Mouse (Mus musculus): ENCODE data around the gene Dnajb5.

The Dnajb5 gene

DNA sequence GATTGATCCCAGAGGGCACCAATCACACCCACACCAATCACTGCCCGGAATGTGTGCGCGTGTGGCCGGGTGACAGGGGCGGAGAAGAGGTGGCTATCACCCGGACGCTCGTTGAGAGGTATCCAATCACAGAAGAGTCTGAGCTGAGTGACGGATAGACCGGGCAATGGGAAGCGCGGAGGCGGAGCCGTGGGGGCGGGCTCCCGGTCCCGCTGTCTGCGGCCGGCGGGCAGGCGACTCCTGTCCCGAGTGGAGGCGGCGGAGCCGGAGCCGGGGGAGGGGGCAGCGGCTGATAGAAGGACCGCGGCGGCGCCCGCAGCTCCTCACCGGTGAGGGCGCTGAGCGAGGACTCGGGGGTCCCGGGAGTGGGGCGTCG is at the start of gene Dnajb5:
Dnajb5 (plus strand) TSS at position 139 of the 376 bp plus-strand sequence.
- in situ Hi-C loops (cut with MboI, MseI): loop anchor here (5.0 kb wide), 1 partner anchor 78 kb away; the partner anchor contains the start of gene Pigo

DNA sequence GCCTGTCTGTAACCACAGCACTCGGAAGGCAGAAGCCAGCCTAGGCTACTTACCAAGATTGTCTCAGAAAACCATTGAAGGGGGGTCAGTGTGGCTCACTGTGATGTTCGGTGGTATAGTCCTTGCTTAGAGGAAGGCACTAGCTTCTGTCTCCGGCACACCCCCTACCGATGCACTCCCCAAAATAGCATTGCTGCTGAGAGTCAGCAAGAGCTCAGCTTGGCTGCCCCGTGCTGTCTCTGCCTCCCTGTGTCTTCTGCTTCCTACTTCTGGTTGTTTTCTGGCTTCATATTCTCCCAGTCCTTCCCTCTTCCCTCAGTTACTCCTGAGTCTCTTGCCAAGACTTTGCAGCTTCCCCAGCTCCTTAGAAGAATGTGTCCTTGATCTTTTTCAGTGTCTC is 48.7 kb upstream of the Dnajb5 start:
- in situ Hi-C loops (cut with MboI, MseI): no loop called here

DNA sequence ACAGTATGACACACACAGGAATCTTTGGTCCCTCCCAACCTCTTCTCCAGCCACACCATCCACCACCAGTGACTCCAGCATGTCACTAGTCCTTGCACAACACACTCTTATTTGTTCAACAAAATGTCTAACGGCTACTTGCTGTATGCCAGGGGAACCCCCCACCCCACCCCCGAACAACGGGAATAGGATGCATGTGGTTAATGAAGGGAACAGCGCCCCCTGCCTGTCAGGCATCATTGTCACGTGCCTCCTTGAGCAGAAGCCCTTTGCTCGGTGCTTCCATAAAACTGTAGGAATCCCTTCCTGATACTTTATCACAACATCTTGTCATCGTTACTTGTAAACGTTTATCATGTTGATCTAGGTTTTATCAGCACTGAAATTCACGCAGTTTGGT is 47.4 kb upstream of the Dnajb5 start:
- in situ Hi-C loops (cut with MboI, MseI): no loop called here

DNA sequence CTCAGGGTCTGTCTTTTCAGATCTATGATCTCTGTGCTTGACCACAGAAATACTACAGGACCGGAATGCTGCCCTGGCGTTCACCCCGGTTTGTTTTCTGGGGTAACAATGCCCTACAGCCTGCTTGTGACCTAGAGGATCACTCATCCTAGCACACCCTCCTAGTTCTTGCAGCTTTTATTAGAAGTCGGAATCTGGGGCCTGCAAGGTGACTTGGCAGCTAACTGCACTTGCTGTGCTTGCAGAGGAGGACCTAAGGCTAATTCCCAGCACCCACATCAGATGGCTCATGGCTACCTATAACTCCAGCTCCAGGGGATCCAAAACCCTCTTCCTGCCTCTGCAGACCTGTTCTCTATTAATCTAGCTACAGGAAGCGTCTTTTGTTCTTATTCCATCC is 46.9 kb upstream of the Dnajb5 start:
- in situ Hi-C loops (cut with MboI, MseI): no loop called here

DNA sequence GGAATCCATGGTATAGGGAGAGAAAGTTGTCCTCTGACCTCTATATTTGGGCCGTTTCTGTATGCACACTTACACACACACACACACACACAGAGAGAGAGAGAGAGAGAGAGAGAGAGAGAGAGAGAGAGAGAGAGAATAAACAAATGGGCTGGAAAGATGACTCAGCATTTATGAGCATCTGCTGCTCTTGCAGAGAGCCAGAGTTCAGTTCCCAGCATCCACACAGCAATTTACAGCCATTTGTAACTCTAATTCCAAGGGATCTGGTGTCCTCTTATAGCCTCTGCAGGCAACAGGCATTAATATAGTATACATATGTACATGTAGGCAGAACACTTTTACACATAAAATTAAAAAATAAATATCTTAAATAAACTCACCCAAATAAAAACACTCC is 45.7 kb upstream of the Dnajb5 start:
- in situ Hi-C loops (cut with MboI, MseI): no loop called here

DNA sequence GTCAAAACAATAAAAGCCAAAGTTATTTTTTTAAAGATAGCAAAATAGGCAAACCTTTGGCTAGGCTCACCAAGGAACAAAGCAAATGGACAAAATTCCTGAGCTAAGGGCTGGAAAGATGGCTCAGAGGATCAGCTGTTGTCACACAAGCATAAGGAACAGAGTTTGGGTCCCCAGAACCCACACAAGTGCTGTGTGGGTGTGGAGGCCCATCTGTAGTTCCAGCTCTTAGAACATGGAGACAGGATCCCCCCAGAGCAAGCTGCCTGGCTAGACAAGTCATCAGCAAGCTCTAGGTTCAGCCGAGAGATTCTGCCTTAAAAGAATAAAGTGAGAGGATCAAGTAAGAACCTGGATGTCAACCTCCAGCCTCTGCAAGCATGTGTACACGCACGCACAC is 45.1 kb upstream of the Dnajb5 start:
- in situ Hi-C loops (cut with MboI, MseI): no loop called here

DNA sequence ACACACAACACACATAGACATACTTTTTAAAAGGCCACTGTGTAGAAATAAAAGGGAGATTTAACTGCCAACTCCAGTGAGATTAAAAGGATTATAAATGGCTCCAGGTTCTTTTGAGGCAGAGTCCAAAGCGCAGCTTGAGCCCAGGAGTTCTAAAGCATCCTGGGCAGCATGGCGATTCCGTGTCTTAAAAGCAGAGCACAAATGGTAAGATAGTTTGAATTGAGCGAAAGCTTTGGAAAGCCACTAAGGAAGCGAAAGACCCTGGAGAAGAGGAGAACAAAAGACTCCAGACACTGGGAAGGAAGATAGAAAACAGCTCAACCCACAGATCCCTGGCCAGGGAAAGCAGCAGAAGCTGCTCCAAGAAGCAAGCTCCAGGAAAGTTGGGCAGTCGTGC is 44.6 kb upstream of the Dnajb5 start:
- in situ Hi-C loops (cut with MboI, MseI): no loop called here

DNA sequence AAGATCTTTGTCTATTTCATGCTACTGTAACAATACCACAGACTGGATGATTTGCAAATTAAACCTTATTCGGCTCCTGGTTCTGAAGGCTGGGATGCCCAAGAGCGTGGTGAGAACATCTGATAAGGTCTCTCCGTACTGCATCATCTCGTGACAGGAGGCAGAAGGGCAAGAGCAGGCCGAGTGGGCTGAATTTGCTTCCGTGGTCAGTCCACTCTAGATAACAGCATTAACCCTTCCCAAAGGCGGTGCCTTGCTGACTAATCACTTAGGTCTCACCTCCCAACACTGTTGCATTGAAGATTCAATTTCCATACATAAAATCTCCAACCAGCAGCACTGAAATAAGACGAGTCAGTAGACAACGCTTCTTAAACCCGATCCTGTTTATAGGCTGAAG is 36.2 kb upstream of the Dnajb5 start:
- in situ Hi-C loops (cut with MboI, MseI): no loop called here

DNA sequence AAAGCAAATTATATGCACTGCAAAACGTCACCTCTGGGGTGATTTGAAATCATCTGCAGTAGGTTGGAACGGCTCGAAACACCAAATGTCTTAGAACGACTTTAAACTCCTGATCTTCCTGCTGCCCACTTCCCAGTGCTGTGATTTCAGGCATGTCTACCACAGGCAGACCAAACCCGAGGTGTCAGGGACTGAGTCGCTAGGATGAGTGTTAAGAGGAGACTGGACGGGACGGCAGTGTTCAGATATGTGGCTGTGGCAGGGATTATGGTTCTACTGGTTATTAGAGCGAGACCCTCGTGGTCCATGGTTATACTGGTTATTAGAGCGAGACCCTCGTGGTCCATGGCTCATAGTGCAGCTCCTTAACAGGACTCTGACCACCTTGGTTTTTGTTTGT is 34.3 kb upstream of the Dnajb5 start:
- in situ Hi-C loops (cut with MboI, MseI): no loop called here

DNA sequence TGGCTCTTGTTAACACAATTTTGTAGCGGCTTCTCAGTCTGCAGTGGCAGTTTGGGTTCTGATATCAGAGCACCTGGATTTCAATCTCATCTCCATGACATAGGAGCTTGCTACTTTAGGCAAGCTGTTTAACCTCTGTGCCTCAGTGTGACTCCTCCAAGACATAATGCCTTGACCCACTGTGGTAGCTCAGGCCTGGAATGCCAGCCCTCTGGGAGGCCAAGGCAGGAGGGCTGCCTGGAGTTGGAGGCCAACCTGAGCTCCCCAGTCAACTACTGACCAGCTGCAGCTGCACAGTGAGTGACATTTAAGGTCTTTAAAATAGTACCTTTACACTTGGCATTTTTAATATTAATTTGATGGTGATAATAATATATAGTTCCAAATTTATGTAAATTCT is 33.6 kb upstream of the Dnajb5 start:
- in situ Hi-C loops (cut with MboI, MseI): no loop called here

DNA sequence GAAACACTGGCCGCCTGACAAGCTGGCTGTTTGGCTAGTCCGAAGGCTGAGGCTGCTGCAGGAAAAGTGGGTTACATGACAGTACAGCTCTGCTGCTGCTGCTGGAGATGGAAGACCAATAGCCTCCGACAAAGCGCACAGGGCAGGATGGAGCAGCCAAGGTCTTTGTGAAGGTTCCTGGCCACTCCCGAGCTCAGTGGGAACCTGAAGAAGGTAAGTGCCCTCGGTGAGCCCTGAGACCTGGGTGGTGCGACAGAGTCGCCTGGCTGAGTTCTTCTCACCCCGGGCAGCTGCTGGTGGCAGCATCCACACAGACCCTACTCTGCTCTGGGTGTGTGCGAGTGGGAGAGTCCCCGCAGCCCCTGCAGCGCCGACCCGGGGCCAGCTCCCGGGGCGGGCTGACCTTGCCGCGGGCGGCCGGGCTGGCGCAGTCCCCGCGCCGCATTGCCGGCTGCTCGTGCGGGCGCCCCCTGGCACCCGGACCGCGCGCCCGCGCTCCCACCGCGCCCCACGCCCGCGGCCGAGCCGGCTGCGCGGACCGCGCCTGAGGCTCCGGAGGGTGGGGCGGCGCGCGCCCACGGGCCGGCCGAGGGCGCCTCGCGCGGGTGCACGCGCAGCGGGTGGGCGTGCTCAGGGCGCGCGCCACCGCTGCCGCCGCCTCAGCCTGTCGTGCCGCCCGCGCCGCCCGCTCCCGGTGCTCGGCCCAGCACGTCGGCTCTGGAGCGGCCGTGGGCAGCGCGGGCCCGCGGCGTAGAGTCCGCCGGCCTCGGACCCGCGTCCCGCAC is 32.8 kb upstream of the Dnajb5 start, which contains the start of gene Phf24:
Phf24 (plus strand) TSS at position 44 of the 785 bp plus-strand sequence.
- in situ Hi-C loops (cut with MboI, MseI): no loop called here

DNA sequence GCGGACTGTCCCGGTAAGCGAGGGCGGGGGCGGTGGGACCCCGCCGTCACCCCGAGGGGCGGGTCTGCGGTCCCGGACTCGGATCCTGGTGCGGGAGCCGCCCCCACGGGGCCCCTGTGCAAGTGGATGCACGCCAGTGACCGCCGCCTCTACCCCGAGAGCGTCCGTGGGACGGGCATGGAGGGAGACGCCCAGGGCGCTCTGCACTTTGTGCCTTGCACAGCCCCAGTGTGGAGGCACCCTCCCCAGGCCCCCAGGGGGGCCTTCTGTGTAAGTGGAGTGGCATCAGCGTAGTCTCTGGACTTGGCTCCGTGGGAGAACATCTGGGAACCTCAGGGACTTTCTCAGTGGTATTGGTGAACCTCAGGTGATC is 32.2 kb upstream of the Dnajb5 start:
- in situ Hi-C loops (cut with MboI, MseI): no loop called here

DNA sequence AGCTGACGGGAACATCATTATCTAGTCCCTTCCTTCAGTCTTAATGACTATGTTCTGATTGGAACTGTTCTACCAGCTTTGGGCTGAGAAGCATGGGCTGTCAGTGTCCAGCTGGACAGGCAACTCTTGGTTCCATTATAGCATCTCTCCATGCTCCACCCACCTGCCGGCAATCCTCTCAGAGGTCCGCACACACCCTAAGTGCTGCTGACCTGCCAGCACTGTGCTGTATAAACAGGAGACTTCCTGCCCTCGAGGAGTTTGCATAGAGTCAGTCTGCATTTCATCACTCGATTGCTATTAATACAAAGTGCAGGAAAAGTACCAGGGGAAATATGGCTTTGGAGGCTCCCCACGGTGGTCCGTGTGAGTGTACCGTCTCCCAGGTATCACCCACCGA is 28.9 kb upstream of the Dnajb5 start:
- in situ Hi-C loops (cut with MboI, MseI): no loop called here

DNA sequence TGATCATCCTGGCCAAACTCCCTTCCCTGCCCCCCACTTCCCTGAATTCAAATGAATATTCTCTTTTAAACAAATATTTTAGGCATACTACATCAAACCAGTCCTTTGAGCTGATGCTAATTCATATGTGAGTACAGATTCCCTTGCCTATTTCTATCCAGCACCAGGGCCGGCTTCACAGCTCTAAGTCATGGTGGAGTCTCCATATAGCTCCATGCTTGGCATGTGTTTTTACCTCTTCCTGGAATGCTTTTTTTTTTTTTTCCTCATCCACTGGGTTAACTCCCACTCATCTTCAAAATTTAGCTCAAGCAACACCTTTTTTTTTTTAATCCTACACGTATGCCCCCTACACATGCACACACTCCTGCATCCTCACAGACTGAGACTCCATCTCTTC is 28.1 kb upstream of the Dnajb5 start:
- in situ Hi-C loops (cut with MboI, MseI): no loop called here

DNA sequence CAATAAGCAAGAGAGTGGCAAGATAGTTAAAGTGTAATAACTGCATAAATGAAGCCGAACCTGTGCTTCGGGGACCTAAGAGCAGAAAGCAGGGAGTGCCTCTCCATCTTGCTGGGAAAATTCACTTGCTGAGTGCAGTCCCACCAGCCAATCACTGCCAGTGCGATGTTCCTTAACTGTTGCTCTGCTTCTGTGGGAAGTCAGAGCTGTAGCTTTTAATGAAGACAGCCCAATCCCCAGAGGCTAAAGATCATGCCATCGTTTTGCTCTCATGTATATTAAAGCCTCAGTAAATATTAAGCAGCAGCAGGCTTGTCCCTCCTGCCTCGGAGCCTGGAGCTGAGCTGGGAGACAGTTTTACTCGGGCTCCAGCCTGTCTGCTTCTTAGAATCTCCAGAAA is 27.6 kb upstream of the Dnajb5 start:
- in situ Hi-C loops (cut with MboI, MseI): no loop called here

DNA sequence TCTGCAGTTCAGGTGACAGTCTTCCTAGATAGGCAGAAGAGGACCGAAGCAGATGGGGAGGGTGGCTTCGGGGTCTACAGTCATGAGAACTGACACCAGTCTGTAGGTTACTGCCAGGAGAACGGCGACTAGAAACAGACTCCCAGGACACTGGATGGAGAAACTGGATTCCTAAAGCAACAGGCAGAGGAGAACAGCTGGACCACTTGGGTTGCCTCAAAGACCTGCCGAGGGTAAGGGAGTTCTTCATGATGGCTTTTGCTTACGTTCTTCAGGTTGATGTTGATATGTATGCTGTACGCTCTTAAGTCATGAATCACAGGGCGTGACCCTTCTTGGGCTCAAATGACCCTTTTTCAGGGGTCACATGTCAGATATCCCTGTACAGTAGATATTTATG is 27.2 kb upstream of the Dnajb5 start:
- in situ Hi-C loops (cut with MboI, MseI): no loop called here

DNA sequence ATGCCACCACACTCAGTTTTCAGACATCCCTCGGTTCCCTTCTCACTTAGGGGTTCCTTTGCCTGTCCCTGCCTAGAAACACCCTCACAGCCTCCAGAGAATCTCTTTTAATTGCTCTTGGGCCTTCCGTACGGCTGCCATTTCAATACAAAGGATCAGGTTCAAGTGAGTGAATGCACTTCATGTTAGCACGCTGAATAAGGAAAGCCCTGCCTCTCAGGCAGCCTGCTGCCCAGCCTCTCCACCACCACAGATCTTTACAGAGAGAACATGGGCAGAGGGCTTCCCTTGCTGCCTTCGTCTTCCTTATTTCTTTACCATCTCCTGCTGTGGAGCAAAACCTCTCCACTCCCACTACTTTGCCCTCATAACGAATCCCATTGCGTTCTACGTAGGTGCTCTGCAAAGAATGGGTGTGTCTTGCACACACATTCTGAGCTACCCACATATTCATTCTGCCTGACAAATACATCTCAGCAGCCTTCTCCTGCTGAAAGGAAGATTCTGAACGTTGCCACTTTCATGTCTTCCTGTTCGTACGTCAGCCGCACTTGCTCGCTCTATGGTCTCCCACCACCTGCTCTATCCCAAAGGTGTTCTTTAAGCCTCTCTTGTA is 25.4 kb upstream of the Dnajb5 start:
- in situ Hi-C loops (cut with MboI, MseI): no loop called here

DNA sequence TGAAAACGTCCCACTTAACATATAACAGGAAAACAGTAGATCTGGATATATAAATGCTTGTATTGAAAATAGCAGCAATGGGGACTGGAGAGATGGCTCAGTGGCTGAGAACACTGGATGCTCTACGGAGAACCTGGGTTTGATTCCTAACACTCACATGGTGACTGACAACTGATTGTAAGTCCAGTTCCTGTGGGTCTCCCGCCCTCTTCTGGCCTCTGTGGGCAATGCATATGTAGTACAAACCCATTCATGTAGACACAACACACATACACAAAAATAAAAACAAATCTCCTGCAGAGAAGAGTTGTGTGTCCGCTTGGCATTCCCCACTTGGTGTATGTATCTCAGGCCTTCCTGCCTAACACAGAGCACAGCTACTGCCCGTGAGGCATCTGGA is 21.4 kb upstream of the Dnajb5 start:
- in situ Hi-C loops (cut with MboI, MseI): no loop called here

DNA sequence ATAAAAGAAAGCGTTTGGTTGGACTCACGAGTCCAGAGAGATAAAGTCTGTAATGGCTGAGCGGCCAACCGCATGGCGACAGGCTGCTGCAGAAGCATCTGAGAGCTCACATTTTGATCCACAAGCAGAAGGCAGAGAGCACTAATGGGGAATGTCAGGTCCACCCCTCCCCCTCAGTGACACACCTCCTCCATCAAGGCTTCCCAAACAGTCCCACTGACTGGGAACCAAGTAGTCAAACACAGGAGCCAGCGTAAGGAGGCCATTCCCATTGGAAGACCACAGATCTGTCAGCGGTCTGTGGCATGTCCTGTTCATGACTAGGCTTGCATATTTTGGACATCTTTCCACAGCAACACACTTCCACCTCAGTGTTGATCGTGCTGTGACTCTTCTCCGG is 20.7 kb upstream of the Dnajb5 start:
- in situ Hi-C loops (cut with MboI, MseI): no loop called here

DNA sequence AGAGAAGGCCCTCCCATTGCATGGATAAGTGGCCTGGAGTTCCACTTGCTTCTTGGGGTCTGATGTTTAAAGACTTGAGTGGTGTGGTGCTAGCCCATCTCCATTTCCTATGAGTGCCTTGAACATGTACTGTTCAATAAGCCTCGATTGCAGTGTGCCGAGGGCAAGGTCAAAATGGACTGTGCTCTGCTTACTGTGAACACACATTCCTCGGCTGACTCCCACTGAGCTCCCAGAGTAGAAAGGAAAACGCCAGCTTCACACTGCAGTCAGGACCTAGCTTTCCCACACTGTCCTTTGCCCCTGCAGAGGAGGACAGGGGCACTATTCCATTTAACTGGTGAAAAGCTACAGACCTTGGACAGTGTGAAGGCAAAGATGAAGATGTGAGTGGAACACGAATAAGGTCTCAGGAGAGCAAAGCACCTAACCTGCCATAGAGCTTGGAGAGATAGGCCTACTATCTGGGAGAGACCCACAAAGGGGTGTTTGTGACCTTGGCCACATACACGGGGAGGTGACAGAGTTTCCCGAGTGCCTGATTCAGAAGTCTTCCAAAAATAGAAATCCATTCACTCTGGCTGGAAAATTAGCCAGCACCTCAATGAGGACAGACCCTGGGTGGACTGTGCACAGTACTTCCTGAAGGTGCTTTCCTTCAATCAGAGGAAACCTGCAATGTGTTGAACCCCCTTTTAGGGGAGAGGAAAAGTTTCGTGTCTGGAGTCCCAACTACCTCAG is 17.2 kb upstream of the Dnajb5 start:
- in situ Hi-C loops (cut with MboI, MseI): no loop called here

DNA sequence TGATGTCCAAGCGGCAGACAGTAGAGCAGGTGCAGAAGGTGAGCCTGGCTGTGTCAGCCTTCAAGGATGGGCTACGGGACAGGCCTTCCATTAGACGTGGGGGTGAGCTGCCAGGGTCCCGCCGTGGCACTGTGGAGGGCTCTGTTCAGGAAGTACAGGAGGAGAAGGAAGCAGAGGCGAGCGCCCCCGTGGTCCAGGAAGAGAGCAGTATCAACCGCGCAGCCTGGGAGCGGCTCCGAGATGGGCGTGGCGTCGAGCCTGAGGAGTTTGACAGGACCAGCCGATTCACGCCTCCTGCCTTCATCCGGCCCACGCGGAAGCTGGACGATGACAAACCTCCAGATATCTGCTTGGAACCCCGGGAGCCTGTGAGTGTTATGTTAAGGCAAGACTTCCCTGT is 16.0 kb upstream of the Dnajb5 start:
- in situ Hi-C loops (cut with MboI, MseI): no loop called here

DNA sequence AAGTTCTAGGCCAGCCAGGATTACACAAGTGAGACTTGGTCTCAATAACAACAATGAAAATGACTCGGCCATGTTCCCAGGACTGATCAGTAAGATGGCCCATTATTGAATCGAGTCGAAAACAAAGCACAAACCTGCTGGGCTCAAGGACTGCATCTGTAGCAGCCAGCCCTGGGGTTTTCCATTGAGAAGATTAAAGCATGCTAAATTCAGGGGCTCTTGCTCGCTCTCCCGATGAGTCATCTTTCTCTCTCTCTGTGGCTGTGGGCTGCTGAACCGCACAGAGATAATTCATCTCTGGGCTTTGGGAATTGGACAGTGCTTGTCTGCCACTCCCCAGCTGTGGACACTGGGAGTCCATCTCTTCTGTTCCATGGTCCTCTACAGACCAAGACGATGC is 8.2 kb upstream of the Dnajb5 start:
- in situ Hi-C loops (cut with MboI, MseI): no loop called here

DNA sequence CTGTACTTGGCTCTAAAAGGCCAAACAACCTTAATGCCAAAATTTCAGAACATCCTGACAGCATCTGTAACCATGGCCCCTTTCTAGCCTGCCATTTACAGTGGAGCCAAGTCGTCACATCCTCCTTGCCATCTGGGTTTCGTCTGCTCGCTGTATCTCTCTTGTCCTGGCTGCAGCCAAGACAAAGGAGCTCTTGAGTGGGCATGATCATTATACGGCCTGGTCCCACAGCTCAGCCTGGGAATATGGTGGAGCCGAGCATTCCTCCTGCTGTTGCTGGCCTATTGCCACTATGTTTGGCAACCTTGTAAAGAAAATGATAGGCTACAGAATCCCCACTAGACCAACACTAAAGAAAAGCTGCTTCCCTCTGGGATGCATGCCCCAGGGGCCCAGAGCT is 6.3 kb upstream of the Dnajb5 start:
- in situ Hi-C loops (cut with MboI, MseI): no loop called here
